Mouse (Mus musculus): Measurements from ENCODE around the gene Tpbg.

DNA sequence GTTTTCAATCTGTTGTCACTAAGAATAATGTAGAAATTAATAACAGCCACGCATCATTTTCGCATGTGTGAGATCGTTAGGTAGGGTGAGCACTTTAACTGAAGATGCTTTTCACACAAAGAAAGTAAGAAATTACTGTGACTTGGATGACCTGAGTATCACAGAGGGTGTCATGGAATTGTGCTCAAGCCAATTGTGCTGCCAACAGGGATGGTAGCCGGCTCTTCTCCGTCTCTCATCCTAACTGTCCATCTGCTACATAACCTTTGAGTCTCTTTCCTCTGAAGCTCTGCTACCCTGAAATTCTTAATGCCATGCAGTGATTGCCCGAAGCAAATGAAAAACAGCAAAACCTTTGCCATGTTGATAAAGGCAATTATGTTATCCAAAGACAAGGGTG, 35.8 kb upstream of the Tpbg start:
- TF ChIP-seq CTCF (IDR thresholded peaks at IDR 0.05; ENCODE audit: low read depth, low read length), result no peak
- no peak for TF ChIP-seq GATA1 (IDR thresholded peaks at IDR 0.05; ENCODE audit: borderline replicate concordance, low read length)
- TF ChIP-seq POLR2AphosphoS5 (IDR thresholded peaks at IDR 0.05; ENCODE audit: insufficient replicate concordance, low read depth, low read length), result no peak

All from G1E (cell line).